Mouse (Mus musculus) stomach, embryonic 14.5 days (tissue): Measurements from ENCODE around the gene Kcna2. TPM values are rescaled to one million over a fixed set of nuclear protein-coding genes. Genes with fewer than 3 reads are reported as not detected.

ENCODE experiments used
- polyA plus RNA-seq: library from polyadenylated mRNA; unstranded; fragments of >200 nt; fragmentation: Nextera tagmentation; extraction: Ambion mirVana; gene quantifications from 2 replicates; pipeline ENCODE4 v1.2.1, GENCODE M21; 2014

Kcna2 gene
- polyA plus RNA-seq, 1 experiment from 2014 or later = 0.14 TPM

Other genes starting within 250 kb of the Kcna2 start
- gene Kcna3, start 65.0 kb upstream of the Kcna2 start, polyA plus RNA-seq = 0.59 and 1.6 TPM in 2 replicates
- not detected in 2 replicates for gene Kcna10, start 81.9 kb downstream of the Kcna2 start, polyA plus RNA-seq
- 2,615 and 2,827 TPM in 2 replicates for gene Cym, start 120.6 kb downstream of the Kcna2 start, polyA plus RNA-seq
- gene A630076J17Rik, start 129.5 kb downstream of the Kcna2 start, polyA plus RNA-seq = 1.2 and 1.3 TPM in 2 replicates
- gene Prok1, start 138.6 kb downstream of the Kcna2 start, polyA plus RNA-seq = not detected in 2 replicates
- 196 and 201 TPM in 2 replicates for gene Lamtor5, start 177.7 kb downstream of the Kcna2 start, polyA plus RNA-seq
- gene Slc16a4, start 190.1 kb downstream of the Kcna2 start, polyA plus RNA-seq = 5.2 and 5.7 TPM in 2 replicates
- 19.0 and 20.7 TPM in 2 replicates for gene Rbm15, start 232.5 kb downstream of the Kcna2 start, polyA plus RNA-seq